Mouse (Mus musculus) G1E-ER4 (cell line): ENCODE results near the gene Tpcn2. TPM values are rescaled to one million over a fixed set of nuclear protein-coding genes. Genes with fewer than 3 reads are reported as not detected.

Experiments
- GATA1 ChIP-seq: IDR thresholded peaks from one replicate; pipeline ENCODE4 v1.8.0; 2012; ENCODE audit warnings: low read length, inconsistent platforms
- polyA plus RNA-seq: library from polyadenylated mRNA; stranded (reverse); fragments of >175 nt; gene quantifications from 2 replicates; pipeline ENCODE4 v1.2.3, GENCODE M21; 2012

Gene Tpcn2
- polyA plus RNA-seq, 1 experiment = 3.7 TPM

DNA sequence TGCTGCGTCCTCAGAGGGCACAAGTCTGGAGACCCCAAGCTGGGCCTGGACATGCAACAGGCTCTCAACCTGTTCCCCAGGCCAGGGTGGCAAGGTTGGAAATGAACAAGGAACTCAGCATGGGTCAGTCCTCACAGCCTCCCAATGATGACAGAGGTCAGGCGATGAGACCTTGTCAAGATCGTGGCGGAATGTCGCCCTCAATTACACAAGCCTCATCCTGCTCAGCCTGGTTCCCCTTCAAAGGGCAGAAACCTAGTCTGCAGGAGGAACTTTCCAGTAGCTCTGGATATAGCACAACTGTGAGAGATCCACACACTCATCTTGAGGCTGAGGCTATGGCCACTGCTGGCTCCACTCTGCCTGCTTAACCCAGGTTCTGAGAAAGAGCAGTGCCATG lies 12.9 kb downstream of the Tpcn2 start:
- TF ChIP-seq GATA1 = no peak

DNA sequence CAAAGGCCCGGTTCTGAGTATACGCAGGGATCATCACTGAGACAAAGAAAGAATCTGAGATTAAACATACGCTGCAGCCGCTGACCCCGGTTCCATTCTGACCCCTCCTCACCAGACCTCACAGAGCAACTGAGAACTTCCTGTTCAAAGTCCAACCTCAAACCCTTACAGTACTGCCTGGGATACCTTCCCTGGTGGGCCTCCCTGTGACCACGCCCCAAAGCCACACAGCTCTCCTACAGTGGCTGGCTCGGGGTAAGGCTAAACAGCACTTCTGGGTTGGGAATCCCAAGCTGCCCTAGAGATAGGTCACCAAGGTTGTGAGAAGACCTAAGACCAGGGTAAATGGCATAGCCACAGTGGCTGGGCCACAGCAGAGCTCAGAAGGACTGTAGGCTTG lies 14.9 kb downstream of the Tpcn2 start:
- no peak for TF ChIP-seq GATA1

DNA sequence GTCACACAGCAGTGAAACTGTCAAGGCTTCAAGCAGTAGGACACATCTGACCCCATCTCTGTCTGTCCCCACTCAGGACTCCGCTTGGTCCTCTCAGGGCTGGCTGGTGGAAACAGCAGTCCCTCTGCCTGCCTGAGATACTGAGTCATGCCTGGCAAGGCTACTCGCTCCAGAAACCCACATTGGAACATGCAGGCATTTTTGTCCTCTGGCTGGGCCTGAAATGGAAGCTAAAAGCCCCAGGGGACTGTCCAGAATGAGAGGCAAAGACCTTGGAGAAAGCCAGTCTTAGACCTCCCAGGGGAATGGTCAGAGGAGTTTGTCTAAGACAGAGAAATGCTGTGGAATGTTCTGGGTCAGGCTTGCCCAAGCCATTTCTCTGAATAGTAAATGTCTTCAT lies 17.8 kb downstream of the Tpcn2 start:
- TF ChIP-seq GATA1 = no peak

DNA sequence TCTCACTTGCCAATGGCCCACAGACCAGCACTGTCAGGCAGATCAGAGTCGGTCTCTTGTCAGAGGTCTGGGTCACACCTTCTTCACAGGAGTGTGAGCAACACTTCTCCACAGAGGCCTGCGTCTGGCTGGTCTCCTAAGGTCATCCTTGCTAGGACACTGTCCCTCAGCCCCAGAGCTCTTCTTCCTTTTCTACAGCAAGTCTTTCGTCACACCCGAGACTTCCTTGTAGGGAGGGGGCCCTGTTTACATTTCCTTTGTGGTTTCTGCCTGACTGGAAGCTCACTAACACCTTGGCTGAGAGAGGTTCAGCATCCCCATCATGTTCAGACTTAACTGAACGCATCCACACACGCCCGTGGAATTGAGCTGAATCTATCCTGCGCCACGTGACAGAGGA lies 19.6 kb downstream of the Tpcn2 start:
- TF ChIP-seq GATA1 = no peak

DNA sequence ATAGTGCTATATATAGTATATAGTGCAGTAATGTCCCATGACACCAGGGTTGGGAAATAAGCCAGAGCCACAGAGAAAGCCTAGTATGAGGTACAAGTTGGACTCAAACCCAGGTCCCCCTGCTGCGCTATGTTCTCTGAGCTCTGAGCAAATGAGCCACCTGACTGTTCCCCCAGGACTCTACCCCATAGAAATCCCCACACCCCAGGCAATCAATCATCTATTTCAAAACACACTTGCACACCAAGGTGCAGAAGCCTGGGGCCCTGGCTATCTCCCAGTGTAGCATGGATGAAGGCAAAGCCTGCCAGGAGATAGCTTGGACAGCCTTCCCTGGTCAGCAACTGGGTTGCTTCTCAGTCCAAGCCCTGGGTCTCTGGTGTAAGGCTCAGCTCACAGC lies 27.7 kb downstream of the Tpcn2 start:
- no peak for TF ChIP-seq GATA1

DNA sequence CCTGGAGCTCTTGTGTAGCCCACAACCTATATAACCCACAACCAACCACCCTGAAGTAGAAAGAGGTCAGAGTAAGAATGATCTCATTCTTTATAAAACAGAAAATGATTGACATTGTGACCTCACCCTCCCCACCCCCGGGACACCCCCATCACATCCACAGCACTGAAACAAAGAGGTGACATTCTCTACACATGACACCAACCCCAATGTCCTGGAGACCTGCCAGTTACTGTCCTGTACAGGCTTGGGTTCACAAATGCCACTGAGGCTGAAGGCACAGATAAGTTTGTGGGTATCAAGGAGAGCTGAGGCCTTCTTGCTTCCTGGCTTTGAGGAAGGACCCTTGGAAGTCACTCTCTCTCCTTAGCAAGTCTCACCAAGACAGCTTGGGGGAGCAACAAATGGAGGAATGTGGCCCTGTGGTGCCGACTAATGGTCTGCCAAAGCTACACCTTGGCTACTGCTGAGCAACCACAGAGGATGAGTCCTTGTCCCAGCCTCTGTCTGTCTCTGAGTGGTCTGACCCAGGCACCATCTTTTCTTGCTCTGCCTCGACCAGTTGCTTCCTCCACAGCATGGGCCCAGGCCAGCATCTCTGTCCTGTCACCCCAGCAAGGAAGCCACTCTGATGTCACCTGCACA lies 29.7 kb downstream of the Tpcn2 start:
- no peak for TF ChIP-seq GATA1

DNA sequence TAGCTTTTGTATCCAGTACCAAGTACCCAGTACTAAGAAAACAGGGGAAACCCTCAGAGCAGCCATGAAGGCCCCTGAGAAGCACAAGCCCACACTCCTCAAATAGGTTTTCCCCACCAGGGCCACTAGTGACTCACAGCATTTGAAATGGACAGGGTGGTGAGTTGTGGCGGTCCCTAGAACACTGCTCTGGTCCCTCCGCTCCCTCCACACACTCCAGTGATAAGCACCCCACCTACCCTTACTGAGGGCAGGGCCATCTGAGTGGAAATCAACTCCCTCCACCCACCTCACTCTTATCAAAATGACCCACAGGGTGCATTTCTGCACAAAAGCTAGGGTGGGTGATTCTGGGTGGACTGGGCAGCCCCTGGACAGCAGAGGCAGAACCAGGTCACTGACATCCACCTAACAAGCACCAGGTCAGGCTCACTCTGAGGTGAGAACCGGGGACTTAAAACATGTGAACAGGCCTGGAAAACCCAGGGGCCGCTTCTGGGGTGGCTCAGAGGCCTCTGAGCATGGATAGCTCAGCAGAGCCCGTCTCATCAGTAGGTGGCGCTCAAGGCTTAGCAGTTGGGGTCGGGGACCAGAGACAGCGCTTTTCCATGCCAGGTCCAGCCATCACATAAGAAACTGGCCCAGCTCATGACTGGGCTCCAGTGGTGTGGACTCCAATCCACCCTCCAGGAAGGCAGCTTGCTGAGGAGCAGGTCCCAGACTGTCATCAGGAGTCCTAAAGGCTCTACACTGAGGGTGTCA lies 30.9 kb downstream of the Tpcn2 start:
- no peak for TF ChIP-seq GATA1

DNA sequence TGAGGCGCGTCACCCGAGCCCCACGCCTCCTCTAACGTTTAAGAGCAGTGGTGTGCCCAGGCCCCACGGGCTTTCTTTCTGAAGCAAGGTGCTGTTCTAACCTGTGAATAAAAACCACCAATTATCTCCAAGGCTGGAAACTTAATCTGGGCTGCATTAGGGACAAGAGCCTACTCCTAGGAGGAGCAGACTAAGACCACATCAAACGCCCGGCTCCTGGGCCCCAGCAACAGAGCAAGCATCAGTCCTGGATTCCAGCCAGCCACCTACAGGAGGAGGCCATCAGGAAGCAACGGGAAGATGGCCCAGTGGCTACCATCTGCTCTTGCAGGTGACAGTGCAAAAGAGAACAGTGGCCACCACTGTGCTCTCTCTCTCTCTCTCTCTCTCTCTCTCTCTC lies 33.6 kb downstream of the Tpcn2 start:
- TF ChIP-seq GATA1 = no peak

DNA sequence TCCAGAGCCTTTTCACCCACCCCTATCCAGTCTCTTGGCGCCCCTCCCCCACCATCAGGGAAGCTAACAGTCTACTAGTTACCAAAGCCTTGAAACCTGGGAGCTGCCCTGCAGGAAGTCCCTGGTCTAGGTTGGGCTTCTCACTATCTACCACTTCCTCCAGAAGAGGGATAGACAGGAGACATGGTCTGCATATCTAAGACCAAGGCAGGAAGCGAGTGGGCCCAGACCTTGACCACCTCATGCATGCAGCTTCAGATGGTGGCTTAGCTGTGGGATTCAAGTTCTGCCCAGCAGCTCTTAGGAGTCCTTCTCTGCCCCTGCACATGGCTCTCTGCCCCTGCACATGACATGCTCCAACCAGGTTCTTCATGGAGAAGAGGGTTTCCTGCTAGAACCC lies 34.9 kb downstream of the Tpcn2 start:
- no peak for TF ChIP-seq GATA1

DNA sequence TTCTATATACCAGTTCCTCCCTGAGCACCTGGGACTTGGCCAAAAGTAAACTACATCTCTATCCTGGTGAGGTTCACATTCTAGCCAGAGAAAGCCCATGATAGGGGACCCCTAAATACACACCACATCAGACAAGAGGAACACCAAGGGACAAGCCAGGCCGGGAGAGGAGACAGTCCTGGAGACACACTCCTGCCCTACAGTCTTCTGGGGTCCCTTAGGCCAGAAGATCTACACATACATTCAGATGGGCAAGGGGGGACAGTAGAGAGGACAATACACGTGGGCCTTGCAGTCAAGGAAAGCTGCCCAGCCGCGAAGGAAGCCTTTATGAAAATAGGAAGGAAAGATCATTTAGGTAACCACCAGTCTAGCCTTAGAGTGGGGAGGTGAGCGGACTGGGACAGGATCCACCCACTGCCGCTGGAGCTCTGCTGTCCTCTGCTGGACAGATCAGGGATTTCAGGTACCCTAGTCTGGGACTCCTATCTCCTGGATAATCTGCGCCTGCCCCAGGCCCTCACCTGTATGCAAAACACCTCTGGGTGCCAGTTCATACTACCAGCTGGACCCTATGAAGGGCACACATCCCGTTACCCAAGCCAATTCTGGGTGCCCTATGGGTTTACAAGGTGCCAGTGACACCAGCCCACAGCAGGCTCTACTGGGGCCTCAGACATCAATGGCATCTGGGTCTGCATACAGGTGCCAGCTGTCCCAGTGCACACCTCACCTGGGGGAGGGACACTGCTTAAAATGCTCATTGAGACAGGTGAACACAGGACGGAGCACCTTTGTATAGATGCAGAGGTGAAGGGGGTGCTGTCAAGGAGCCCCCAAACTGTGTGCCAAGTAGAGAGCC lies 40.7 kb downstream of the Tpcn2 start:
- TF ChIP-seq GATA1 = no peak

DNA sequence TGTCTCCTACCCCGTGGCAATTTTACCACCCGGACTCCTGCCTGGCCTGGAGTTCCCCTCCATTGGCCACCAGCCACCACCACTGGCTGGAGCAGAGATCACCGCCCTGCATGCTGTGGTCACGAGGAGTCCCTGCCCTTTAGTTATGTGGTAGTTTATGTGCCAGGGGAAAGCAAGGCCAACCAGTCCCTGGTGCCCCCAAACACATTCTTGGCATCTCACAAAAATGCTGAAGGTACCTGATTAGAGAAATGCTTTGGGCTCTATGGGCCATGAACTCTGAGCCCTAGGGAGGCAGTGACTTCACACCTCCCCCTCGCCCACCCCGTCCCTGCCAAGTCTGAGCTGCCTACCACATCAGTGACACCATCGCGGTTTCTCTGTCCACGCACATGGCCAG lies 41.8 kb downstream of the Tpcn2 start:
- no peak for TF ChIP-seq GATA1

DNA sequence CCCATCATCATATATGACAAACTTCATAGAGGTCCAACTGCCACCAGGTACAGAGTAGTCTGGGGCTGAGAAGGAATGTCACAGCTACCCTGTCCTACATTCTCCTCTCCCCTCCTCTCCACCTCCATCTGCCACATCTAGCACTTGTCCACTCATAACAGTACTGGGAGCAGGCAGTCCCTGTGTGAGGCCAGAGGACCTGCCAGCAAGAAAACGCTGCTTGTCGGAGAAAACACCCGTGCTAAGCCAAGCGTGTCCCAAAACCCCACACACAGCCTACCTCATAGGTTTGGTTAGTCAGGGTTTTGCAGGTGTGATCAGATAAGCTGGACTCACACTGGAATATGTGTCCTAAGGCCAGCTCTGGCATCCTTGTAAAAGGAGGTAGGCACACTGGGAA lies 42.9 kb downstream of the Tpcn2 start:
- TF ChIP-seq GATA1 = no peak

DNA sequence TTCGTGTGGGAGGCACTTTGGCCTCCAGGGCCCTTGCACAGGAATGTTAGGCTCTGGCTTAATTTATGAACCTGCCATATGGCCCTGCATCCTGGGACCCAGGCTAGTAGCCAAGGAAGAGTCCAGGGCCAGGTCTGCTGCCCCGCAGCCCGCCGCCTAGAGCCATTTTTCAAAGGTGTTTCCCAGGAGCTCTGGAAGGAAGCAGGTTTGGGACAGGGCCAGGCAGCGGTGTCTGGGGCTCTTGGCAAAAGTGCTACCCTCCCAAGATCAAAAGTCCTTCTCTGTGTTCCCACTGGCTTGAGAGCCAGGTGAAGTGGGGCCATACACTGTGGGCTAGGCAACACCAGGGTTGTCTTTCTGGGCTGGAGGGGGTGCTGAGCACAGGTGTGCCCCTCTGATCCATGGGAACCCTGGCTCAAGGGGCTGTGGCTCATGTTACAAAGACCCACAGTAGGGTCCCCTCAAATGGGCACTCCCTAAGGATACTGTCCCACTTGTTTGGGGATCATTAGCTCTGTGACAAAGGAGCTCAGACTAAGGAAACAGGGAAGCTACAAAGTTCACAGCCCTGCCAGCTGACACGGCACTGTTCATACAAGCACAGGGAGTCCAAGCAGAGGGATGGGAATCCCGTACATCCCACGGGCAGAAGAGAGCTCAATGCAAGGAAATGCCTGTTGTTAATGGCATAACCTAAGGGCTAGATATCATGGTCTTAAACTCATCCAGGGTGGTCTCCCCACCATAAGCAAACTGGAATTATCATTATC lies 43.9 kb downstream of the Tpcn2 start:
- TF ChIP-seq GATA1 = no peak

DNA sequence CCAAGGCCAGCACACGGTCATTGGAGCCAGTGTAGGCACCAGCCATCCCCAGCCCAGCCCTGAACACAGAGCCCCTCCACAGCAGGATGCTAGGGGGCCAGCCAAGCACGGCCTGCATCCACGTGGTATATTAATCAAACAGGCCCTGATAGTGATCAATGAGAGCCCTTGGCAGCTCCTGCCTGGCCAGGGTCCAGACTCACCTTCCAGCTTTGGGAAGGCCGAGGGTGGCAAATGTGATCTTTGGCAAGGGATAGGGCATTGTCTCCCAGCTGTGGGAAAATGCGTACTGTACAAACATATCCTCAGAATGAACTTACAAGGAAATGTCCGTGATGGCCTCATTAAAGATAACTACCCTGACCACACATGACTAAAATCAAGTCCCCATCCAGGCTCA lies 44.7 kb downstream of the Tpcn2 start:
- no peak for TF ChIP-seq GATA1

DNA sequence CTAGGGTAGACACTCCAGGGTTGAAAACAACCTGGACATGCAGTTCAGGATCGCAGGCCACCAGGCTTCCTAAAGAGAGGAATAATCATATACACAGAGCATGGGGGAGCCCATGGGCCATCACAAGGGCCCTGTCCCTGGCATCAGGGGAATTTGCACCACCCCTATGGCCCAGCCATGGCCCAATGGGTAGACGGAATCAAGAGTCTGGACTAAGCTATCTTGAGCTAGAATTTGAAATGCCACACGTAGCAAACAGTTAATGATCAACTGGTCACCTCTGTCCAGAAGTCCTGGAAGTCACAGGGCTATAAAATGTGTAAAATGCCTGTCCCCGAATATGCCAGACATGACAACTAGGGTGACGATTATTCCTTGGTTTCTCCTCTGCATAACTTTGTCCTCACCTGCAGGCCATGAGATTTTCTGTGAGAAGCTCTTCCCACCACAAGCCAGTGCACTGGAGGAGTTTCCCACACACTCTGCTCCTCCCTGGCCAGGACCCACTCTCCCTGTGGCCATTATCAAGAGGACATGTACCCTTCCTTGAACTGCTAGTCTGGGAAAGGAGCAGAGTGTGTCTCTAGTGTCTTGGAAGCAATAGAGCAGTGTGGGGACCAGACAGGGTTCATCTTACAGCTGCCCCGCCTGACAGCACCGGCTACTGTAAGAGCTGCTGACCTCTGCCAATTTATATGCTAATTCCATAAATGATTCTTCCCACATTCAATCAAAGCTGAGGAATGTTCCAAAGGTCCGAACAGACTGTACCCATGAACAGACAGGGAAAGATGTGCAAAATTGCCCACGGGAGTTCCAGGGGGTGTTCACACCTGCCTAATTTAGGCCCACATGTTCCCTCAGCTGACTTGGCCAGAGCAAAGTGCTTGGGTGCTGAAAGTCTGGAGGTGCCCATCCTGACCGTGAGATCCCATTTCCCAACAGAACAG lies 48.7 kb downstream of the Tpcn2 start:
- no peak for TF ChIP-seq GATA1

DNA sequence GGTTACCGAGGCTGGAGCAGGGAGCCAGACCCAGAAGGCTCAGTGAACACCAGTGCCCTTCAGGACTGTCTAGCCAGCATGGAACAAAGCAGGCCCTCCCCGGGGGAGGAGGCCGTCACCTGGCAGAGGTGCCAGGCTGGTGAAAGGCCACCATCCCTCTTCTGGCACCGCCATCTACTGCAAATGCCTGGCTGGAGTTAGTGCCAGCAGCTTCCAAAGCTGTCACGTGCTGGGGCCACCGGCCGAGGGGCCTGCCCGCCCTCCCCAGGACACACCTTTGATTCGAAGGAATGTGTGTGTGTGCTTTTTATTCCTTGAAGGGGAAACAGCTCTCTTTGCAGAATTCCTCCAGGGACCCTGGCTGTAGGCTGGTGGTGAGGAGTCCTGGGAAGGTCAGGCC lies 52.2 kb downstream of the Tpcn2 start:
- no peak for TF ChIP-seq GATA1
